Mouse (Mus musculus): ENCODE measurements around the gene Hapln4. TPM values are rescaled to one million over a fixed set of nuclear protein-coding genes. Genes with fewer than 3 reads are reported as not detected.

The Hapln4 gene
- polyA plus RNA-seq, 2 experiments, result 0.23 to 0.41 TPM

DNA sequence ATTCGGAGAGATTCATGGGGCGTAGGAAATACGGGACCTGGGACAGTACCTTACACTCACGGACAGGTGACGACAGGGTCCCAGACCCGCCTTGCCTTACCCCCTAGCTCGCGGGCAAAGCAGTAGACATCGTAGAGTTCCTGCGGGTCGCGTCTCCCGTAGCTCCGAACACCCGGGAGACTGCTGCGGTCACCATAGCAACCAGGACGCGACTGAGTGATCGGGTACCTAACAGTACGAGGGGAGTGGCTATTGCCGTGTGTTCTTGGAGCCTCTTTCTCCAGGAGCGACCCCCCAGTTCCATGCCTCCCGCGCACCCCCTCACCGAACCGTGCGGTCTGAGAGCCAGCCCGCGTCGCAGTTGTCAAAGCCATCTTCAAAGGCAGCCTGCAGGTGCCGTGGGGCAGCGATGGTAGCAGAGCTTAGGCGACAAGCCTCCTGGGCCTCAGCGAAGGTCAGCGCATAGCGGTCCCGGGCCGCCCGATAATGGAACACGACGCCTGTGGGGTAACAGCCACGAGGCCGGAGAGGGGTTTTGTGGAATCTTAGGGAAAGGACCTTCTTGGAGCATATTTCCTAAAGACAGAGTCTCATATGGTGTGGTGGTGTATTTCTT is 29.3 kb downstream of the Hapln4 start:
- Histone ChIP-seq H3K9me3 (ENCODE audit: control insufficient read depth, low read length) (no peaks in the 10 kb centered on the region), H3K4me1 (ENCODE audit: control insufficient read depth, insufficient read depth, low read length) (no peaks in the 10 kb centered on the region), H3K27me3 (ENCODE audit: control insufficient read depth, insufficient read depth, low read length) (peaks cover 64% of the 10 kb centered on the region), H3K9ac (ENCODE audit: low read depth, low read length, severe bottlenecking) (no peak overlapping the region), H3K4me3 (replicated peaks; ENCODE audit: low read length) (no peak overlapping the region), H3K27ac (replicated peaks; ENCODE audit: low read depth, low read length) (no peak overlapping the region), H3K4me2 (replicated peaks; ENCODE audit: low read depth, low read length, severe bottlenecking) (no peak overlapping the region), H3K36me3 (ENCODE audit: control insufficient read depth, insufficient read depth, low read length) (no peaks in the 10 kb centered on the region)
- no peak for TF ChIP-seq POLR2A (IDR thresholded peaks at IDR 0.05; ENCODE audit: borderline replicate concordance, extremely low read depth, insufficient read depth, insufficient read length)
- WGBS, result 5% methylated on average over 43 of the region's 43 CpGs
- ATAC-seq (ENCODE audit: low FRiP score, low read depth) (no peak), DNase-seq (ENCODE audit: low spot score) (no peak)

DNA sequence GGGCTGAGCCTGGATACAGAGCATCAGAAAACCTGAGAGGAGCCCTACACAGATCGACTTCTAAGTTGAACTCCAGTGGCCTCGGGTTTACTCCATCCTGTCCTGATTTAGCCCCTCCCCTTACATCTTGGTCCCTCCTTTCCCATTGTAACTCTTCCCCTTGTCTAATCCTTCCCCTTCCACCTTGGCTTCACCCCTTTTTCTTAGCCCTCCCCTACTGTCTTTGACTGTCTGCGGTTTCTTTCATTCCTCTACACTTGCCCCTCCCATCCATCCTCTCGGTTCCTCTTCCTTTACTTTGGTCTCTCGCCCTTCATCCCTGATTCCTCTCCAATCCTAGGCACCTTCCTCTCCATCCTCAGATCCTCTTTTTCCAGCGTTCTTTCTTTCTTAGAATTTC is 31.2 kb downstream of the Hapln4 start:
- DNase-seq (ENCODE audit: low spot score) (no peak), ATAC-seq (ENCODE audit: low FRiP score, low read depth) (no peak)
- Histone ChIP-seq H3K4me3 (replicated peaks; ENCODE audit: low read length) (no peak overlapping the region), H3K27me3 (ENCODE audit: control insufficient read depth, insufficient read depth, low read length) (peaks cover 80% of the 10 kb centered on the region), H3K36me3 (ENCODE audit: control insufficient read depth, insufficient read depth, low read length) (no peaks in the 10 kb centered on the region), H3K9ac (ENCODE audit: low read depth, low read length, severe bottlenecking) (no peak overlapping the region), H3K4me2 (replicated peaks; ENCODE audit: low read depth, low read length, severe bottlenecking) (no peak overlapping the region), H3K27ac (replicated peaks; ENCODE audit: low read depth, low read length) (no peak overlapping the region), H3K4me1 (ENCODE audit: control insufficient read depth, insufficient read depth, low read length) (no peaks in the 10 kb centered on the region), H3K9me3 (ENCODE audit: control insufficient read depth, low read length) (no peaks in the 10 kb centered on the region)
- WGBS, result 19% methylated on average over 6 of the region's 6 CpGs
- no peak for TF ChIP-seq POLR2A (IDR thresholded peaks at IDR 0.05; ENCODE audit: borderline replicate concordance, extremely low read depth, insufficient read depth, insufficient read length)

DNA sequence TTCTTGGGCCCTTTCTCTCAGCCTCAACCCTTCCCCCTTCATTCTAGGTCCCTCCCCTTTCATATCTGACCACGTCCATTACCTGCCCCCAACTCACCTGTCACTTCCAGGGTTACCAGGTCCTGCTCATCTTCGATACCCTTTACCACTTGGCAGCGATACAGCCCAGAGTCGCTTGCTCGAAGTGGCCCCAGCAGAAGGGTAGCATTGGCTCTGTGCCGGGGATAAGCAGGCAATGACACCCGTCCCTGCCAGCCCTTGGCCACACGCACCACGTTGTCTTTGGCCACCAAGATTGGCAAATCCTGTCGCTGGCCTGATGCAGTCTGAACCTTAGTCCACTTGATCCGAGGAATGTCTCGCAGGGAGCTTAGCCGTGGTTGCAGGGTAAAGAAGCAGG is 31.6 kb downstream of the Hapln4 start:
- ATAC-seq (ENCODE audit: low FRiP score, low read depth) (no peak), DNase-seq (ENCODE audit: low spot score) (no peak)
- peaks cover 83% of the 10 kb centered on the region for H3K27me3 ChIP-seq (ENCODE audit: control insufficient read depth, insufficient read depth, low read length)
- no peak overlapping the region for H3K4me3 ChIP-seq (replicated peaks; ENCODE audit: low read length)
- H3K4me2 ChIP-seq (replicated peaks; ENCODE audit: low read depth, low read length, severe bottlenecking), result no peak overlapping the region
- H3K9me3 ChIP-seq (ENCODE audit: control insufficient read depth, low read length), result no peaks in the 10 kb centered on the region
- no peak overlapping the region for H3K9ac ChIP-seq (ENCODE audit: low read depth, low read length, severe bottlenecking)
- no peak for TF ChIP-seq POLR2A (IDR thresholded peaks at IDR 0.05; ENCODE audit: borderline replicate concordance, extremely low read depth, insufficient read depth, insufficient read length)
- WGBS, result 67% methylated on average over 13 of the region's 13 CpGs
- H3K4me1 ChIP-seq (ENCODE audit: control insufficient read depth, insufficient read depth, low read length), result no peaks in the 10 kb centered on the region
- no peaks in the 10 kb centered on the region for H3K36me3 ChIP-seq (ENCODE audit: control insufficient read depth, insufficient read depth, low read length)
- H3K27ac ChIP-seq (replicated peaks; ENCODE audit: low read depth, low read length), result no peak overlapping the region

DNA sequence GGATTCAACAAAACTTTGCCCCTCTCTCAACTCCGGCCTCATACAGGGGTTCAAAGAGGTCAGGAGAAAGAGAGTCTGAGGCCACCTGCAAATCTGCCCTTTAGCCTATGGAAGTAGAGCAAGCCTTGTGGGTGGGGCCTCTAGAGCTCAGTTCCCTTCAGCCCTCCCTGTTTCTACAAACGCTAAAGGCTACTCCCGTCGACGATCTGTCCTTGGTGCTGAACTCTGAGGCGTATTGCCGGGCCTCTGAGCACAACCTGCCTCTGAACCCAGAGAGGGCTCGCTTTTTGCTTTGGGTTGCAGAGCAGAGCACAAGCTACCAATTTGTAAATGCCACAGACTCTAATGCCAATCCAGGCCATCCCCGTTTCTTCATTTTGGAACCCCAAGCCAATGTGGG is 34.4 kb downstream of the Hapln4 start:
- Histone ChIP-seq H3K27ac (replicated peaks; ENCODE audit: low read depth, low read length) (no peak overlapping the region), H3K4me2 (replicated peaks; ENCODE audit: low read depth, low read length, severe bottlenecking) (no peak overlapping the region), H3K36me3 (ENCODE audit: control insufficient read depth, insufficient read depth, low read length) (no peaks in the 10 kb centered on the region), H3K27me3 (ENCODE audit: control insufficient read depth, insufficient read depth, low read length) (peaks cover 59% of the 10 kb centered on the region), H3K9ac (ENCODE audit: low read depth, low read length, severe bottlenecking) (no peak overlapping the region), H3K4me1 (ENCODE audit: control insufficient read depth, insufficient read depth, low read length) (0 out of 2 replicates have a peak, but pooled peaks cover 3% of the 10 kb centered on the region), H3K4me3 (replicated peaks; ENCODE audit: low read length) (no peak overlapping the region), H3K9me3 (ENCODE audit: control insufficient read depth, low read length) (no peaks in the 10 kb centered on the region)
- 10% methylated on average over 9 of the region's 9 CpGs for WGBS
- DNase-seq (ENCODE audit: low spot score) (peak; percentile 79), ATAC-seq (ENCODE audit: low FRiP score, low read depth) (no peak)
- no peak for TF ChIP-seq POLR2A (IDR thresholded peaks at IDR 0.05; ENCODE audit: borderline replicate concordance, extremely low read depth, insufficient read depth, insufficient read length)

DNA sequence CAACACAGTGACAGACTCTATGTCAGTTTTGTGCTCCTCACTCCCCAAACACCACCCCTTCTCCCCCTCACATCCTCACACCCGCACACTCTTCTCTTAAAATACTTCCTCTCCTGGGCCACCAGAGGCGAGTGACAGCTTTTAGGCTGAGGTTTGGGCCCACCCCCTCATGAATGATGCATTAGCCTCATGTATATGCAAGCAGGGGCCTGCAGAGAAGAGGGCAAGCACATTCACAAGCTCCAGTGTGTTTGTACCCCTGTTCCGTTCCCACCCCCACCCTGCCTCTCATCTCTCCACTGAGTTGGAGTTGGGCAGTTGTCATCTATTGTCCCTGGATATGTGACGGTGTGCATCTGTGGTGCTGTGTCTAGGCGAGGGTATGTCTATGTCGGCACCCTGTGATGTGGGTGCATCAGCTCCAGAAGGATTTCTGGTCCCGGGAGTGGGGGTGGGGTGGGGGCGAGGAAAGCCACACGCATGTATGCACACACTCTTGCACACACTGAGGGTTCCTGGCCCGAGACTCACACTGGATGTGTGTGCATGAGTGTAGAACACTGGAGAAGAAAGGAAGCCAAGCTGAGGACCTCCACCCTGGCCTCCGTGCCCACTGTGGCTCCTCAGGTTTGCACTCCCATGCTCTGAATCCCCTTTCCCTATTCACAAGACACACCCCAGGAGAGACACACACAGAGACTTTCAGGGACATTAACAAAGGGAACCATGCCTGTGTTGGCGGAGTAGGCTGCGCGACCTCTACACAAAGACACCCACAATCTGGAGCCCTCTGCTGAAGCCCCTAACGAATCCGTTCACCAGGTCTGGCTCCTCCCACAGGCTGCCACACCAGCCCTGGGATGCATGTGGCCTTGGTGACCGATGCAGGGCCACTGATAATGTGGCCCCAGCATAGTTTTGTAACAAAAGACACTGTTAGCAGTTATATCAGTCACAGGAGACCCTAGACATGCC is 35.8 kb downstream of the Hapln4 start:
- ATAC-seq (ENCODE audit: low FRiP score, low read depth), result no peak
- no peaks in the 10 kb centered on the region for H3K36me3 ChIP-seq (ENCODE audit: control insufficient read depth, insufficient read depth, low read length)
- no peak overlapping the region for H3K4me3 ChIP-seq (replicated peaks; ENCODE audit: low read length)
- H3K4me1 ChIP-seq (ENCODE audit: control insufficient read depth, insufficient read depth, low read length), result 0 out of 2 replicates have a peak, but pooled peaks cover 3% of the 10 kb centered on the region
- H3K9ac ChIP-seq (ENCODE audit: low read depth, low read length, severe bottlenecking), result no peak overlapping the region
- no peak for DNase-seq (ENCODE audit: low spot score)
- 12% methylated on average over 17 of the region's 17 CpGs for WGBS
- H3K27me3 ChIP-seq (ENCODE audit: control insufficient read depth, insufficient read depth, low read length), result peaks cover 46% of the 10 kb centered on the region
- H3K4me2 ChIP-seq (replicated peaks; ENCODE audit: low read depth, low read length, severe bottlenecking), result no peak overlapping the region
- TF ChIP-seq POLR2A (IDR thresholded peaks at IDR 0.05; ENCODE audit: borderline replicate concordance, extremely low read depth, insufficient read depth, insufficient read length), result no peak
- H3K27ac ChIP-seq (replicated peaks; ENCODE audit: low read depth, low read length), result no peak overlapping the region
- no peaks in the 10 kb centered on the region for H3K9me3 ChIP-seq (ENCODE audit: control insufficient read depth, low read length)

Measured in limb, embryonic 14.5 days (tissue).